Mouse (Mus musculus): ENCODE measurements around the gene Fgd4.

Gene Fgd4

DNA sequence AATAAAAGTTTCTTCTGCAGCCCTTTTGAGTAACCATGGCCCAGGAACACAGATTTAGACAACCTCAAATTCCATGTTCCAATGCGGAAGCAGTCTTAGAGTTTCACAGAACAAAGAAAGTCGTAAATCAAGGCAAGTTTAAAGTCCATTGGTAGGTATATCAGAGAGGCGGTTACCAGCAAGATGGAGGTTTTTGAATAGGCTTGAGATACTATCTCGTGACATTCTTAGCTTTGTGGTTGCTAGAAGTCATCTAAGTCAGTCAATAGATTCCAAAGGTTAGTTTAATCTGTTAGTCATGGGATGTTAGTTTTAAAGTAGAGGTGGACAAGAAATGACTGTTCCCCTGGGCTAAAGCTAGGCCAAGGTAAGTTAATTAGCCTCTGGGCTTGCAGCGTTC lies at the start of gene Fgd4:
TSS of gene Fgd4 (minus strand) at position 89 of the 400 bp plus-strand sequence.
- DNase-seq (ENCODE audit: low read depth) = peak; percentile 18

DNA sequence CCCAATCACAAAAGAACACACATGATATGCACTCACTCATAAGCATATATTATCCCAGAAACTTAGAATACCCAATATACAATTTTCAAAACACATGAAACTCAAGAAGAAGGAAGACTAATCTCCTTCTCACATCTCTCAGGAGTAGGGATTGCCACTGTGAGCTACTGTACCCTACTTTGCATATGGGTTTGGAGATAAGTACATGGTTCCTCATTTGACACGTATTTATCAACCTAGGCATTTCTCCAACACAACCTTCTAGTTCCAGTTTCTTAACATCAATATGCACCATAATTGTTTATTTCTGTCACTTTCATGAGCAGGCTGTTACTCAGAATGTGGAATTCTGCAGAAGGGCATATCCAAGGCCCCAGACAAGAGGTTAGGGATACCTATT lies 44.8 kb upstream of the Fgd4 start:
- DNase-seq (ENCODE audit: low read depth) = no peak

DNA sequence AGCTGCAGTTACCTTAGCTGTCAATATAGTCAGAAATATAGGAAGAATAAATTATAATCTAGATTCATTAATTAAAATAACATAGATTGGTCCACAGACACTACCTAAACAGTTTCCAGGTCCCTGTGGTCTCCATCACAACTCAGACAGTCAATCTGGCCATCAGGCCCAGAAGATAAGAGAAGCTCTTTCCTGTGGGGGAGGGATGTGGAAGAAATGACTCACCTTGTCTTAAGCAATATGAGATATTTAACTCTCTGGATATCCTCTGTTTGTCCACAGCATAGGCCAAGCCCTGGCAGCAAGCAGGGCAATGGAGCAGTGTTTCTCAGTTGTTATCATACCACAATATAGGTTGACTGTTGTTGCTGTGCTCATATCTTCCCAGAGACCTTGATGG lies 33.4 kb upstream of the Fgd4 start:
- peak; percentile 5 for DNase-seq (ENCODE audit: low read depth)

DNA sequence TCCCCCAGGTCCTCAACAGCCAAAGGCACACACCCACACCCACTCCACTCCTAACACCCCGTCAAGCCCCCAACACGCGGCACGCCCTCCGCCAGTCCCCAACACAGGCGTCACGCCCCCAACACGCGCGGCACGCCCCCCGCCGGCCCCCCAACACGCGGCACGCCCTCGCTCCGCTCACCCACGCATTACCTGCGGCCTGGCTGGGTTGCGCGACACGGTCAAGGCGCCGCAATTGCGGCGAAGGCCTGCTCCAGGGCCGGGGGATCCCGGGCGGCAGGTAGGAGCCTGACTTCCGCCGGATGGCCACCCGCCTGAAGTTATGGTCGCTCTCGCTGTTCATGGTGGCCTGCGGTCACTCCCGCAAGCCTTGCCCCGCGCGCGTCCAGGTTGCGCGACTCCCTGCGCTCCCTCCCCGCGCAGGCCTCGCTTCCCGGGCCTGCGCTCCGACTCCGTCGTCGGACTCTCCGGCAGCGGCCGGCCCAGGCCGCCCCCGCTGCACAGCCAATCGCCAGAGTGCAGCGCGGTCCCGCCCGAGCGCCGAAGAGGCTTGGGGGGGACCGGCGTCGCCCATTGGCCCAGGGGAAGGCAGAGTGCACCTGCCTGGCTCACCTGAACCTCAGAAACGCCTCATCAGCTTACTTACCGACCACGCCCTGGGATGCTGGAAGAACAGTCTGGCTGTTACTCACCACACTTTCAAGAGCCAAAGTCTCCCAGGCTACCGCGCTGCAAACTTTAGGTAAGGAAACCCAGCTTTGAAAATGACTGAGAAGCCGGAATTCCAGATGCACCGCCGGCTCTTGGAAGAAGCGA lies 555 bp downstream of the Fgd4 start:
- peak; percentile 47 for DNase-seq (ENCODE audit: low read depth)

DNA sequence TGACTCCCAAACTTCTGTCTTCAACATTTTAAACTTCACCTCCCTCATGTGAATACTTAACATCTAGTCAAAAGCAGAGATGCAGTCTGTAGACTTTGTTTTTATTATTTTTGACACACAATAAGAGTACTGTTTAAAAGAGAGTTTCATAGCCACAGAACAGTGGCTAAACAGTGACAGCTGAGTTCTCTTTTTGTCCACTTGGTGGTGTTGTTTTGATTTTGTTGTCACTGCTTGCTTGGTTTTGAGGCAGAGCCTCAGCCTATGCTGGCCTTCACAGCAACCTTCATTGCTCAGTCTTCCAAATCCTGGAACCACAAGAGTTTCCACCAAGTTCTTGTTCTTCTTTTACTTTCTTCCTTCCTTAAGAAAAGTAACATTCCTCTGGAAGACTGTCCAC lies 3.8 kb downstream of the Fgd4 start:
- peak; percentile 19 for DNase-seq (ENCODE audit: low read depth)

DNA sequence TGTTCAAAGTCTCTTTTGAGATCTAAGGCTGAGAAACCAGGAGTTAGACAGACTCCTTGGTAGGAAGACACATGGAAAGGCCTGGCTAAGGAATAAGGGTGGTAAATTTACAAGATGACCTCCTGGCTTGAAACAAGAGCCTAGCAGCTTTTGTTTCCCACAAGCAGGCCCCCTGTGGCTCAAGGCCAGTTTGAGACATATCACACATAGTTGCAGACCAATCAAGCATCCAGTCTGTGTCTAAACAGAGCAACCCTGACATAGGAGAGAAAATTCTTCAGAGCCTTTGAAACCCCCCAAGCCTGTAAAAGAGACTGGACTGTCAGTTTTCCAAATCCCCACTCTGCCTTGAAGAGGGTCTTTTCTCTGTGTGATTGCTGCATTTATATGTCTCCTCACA lies 7.7 kb downstream of the Fgd4 start:
- no peak for DNase-seq (ENCODE audit: low read depth)

DNA sequence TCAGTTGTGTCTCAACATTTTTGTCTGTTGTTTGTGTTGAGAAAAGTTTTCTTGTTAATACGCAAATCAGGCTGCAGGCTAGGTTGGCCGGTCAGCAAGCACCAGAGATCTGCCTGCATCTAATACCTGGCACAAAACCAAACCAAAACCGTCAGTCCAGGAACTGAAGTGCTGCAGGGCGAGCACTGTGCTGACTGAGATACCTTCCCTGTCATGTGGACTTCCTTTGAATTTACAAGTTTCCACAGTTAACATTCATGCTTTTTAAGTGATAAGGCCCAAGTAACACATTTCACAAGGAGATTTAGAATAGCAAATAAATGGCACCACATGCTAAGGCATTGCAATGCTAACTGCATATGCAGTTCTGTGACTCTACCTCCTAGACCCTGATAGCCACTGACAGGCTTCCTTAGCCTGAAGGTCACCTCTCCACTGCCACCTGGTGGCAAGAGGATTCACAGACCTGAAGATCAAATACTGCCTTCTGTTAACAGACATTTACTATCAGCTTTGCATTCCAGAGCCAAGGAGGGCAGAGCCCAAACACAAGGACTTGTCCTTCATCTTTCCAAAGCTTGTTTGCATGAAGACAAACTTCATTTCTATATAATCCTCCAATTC lies 15.8 kb downstream of the Fgd4 start:
- peak; percentile 91 for DNase-seq (ENCODE audit: low read depth)

DNA sequence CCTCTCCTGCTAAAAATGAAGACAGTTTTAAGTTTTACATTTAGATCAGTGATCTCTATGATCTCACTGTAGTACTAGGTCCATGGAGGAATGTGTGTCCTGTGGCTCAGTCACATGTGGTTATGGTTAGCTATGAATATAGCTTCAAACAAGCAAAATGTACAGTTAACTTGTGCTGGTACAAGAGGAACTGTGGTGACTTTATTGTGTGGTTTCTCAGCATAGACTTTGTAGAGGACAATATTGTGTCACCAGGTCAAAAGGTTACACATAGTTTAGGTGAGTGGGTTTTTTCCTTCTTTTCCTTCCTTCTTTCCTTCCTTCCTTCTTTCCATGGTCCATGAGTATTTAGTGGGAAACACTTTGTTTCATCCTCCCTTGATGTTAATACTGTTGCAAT lies 23.8 kb downstream of the Fgd4 start:
- no peak for DNase-seq (ENCODE audit: low read depth)

DNA sequence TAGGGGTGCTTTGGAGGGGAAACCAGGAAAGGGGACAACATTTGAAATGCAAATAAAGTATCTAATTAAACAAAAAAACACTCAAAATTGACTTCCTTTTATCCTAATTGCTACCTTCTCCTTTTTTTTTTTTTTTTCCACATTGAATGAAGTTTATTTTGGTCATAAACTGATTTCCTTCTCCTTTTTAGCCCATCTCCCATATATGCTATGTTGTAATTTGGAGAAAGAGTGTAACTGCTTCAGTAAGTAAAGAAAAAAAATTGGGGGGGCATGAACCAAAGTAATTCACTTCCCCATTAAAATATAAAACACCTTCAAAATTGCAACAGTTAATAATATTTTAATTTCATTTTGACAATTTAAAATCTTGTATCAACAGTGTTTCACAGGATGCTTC lies 25.8 kb downstream of the Fgd4 start:
- DNase-seq (ENCODE audit: low read depth) = no peak

DNA sequence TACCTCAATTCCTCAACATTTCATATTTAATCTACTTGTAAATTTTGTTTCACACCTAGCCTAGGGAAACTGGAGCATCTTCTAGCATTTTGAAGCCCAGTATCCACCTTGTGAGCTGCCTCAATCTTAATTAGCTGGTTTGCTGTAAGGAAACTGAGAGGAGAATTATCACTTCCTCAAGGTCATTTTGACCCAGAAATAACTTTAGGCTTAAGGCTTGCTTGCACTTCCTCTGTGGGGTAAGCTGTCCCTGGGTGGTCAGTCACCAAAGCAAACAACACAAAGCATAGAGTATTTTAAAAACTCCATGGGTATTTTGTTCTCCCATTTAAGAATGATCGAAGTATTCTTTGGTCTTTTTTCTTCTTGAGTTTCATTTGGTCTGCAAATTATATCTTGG lies 27.2 kb downstream of the Fgd4 start:
- DNase-seq (ENCODE audit: low read depth) = no peak

DNA sequence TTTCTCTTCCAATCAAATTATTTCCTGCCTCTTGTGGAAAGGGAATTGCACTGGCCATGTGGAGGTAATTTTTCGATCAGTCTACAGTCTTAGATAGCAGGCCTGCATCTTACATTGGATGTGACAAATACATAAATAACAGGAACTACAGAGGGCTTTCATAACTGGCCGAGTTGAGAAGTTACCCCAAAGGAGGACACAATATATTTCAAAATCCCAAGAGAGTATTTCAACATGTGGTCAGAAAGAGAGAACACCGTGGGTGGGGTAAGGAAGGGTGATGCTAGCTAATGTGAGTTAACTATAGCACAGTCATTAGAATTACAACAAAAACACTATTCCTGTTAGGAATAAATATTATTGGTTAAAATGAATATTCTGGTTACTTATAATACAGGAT lies 29.0 kb downstream of the Fgd4 start:
- no peak for DNase-seq (ENCODE audit: low read depth)

DNA sequence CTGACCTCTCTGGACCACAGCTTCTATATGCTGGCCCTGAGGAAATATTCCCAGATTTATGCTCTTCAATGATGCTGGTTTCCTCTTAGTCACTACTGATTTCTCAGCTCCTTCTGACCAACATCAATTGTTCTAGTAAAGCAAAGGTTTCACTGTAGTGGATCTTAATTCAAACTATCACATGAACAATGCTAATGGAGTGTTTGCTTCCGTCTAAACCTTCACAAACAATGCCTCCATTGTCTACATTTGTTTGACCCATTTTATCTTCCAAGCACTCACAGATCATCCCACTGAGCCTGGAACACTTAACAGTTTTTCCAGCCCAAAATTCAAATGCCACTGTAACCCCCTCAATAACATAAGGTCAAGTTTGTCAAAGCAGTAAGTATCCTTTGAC lies 33.6 kb downstream of the Fgd4 start:
- no peak for DNase-seq (ENCODE audit: low read depth)

DNA sequence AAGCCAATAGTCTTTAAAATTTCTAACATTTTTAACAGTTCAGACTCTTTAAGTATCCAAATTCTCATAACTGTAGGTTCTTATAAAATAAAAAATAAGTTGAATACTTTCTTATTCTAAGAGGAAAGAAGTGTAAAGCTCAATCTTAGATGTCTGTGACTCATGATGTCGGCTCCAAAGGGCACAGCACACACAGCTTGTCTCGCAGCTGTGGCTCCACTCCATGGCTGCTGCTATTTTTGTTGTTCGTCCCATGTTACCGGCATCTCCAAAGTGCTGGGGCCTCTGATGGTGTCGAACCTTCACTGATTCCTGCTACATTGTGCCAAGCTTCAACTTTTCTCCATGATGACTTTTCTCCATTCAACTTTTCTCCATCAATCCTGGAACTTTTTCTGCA lies 34.1 kb downstream of the Fgd4 start:
- DNase-seq (ENCODE audit: low read depth) = peak; percentile 17

DNA sequence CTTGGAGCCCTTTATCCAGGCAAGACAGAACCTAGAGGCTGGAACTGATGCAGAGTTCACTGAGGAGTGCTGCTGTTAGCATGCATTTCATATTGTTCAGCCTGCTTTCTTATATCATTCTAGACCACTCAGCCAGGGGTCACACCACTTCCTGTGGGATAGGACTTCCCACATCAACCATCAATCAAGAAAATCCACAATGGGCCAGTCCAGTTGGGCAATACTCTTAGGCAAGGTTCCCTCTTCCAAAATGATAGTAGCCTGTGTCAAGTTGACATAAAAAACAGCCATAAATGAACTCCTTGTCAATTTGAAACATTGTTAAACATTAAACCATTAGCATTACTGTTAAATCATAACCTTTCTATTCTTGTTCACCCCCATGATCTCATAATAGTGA lies 34.6 kb downstream of the Fgd4 start:
- peak; percentile 9 for DNase-seq (ENCODE audit: low read depth)

DNA sequence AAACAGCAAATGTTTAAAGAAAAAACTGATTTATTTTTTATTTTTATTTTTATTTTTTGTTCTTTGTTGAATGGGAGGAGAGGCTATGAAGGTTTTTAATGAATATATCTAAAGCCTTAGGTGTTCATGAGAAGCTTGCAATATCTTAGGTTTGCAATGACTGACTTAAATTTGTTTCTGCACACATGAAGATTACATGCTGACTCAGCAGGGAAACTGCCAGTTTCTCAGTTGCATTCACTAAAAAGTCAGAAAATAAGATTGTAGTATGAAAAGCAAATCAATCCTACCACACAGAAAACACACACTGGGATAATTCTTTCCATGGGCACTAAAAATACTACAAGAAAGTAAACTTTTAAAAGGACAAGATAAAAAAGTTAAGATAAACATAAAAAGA lies 39.6 kb downstream of the Fgd4 start:
- DNase-seq (ENCODE audit: low read depth) = peak; percentile 11

DNA sequence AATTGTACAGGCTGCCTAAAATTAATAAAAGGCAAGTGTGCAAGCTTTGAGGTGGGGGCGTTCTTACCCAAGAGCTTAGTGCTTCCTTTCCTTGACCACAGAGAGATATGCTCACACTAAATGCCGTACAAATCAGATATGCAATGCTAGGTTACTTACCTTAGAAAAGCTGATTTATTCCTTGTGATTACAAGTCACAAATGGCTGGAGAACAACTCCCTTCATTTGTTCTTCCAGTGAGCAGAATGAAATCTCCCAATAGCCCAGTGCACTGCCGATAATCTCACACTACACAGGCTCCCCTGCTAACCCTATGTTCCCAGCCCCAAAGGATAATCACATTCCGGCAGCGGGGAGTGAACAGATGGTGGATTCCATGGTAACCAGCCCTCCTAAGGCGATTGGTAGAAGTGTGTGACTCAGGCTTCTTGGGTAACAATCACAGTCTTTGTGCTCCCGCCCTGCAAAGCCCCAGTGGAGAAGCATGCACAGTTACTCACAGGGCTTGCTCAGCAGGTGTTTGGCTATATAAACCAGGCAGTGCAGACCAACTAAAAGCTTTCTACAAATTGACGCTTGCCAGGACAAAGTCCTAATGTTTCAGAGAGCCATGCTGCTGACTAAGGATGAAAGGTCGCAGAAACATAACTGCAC lies 40.3 kb downstream of the Fgd4 start:
- peak; percentile 89 for DNase-seq (ENCODE audit: low read depth)

DNA sequence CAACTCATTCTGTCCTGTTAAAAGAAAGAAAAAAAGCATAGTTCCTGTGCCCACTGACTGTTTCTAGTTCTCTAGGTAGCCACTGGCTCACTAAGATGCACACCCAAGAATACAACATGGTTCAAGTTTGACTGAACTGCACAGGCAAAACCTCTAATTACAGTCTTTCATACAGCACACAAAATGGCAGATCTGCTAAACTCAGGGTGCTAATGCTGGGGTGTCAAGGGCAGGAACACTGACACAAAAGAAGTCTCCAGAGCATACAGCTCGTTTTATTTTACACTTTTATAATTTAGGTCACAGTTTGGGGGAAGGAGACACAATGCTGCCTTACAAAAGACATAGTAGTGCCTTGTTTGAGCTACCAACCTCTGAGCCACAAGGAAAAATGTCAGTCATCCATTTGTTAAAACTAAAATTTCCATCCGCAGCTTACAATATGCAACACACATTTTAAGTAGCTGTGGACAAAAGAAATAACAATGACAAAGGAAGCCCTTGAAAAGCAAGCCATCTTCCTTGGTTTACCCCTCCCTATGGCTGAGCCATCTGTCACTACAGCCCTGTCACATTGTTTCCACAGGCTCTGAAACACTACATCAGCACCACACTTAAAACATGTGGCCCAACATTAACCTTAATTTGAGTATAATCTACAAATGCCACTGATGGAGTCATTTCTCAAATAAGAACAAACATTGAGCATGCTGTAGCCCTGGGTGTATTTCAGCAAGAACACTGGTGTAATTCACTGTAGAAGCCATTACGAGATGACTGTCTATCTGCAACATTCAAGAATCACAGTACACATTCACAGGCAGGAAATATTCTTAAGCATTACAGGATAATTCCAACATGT lies 41.1 kb downstream of the Fgd4 start:
- no peak for DNase-seq (ENCODE audit: low read depth)

DNA sequence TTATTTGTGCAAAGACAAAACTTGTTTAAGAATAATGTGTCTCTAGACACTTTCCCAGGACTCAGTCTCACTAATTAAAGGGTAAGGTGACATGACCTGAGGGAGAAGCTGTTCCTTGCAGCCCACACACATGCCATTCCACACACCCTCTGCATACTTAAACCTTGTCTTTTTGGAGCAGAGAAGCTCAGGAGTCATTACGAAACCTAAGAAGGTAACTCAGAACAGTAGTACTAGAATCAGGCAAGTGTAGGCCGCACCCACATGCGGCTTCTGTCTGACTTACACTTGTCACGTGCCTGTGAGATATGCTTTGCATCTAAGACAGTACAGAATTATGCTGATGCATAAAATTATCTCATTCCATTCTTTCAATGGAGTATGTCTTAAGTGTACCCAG lies 42.6 kb downstream of the Fgd4 start:
- no peak for DNase-seq (ENCODE audit: low read depth)

DNA sequence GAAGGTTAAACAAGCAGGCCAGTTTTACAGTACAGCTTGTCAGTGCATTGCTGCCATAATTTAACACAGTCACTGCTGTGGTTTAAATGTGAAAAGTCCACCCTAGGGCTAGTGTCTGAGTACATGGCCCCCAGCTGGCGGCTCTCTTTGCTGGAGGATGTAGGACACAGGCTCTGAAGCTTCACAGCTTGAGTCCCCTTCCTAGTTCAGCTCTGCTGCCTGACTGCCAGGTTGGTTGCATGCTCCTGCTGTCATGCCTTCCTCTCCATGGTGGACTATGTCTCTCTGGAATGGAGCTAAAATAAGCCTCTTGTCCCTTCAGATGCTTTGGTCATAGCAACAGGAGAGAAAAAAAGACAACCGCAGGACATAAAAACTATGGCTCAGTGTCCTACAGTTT lies 46.3 kb downstream of the Fgd4 start:
- DNase-seq (ENCODE audit: low read depth) = no peak

DNA sequence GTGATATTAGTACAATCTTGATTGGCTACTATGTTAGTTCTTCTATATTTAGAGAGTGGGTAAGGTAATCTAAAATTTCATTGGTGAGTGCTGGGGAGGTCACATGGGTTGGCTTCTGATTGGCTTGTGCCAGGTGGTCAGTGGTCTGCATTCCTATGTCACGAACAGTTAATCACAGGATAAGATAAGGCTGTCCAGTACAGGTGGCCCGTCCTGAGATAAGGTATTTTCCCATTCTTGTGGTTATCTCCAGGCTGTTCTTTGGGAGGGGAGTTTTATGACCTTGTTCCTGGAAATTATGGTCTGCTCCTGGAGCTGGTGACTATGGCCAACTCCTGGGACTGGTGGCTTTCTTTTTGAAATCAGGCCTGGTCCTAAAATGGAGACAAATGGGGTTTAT lies 48.2 kb downstream of the Fgd4 start:
- no peak for DNase-seq (ENCODE audit: low read depth)

DNA sequence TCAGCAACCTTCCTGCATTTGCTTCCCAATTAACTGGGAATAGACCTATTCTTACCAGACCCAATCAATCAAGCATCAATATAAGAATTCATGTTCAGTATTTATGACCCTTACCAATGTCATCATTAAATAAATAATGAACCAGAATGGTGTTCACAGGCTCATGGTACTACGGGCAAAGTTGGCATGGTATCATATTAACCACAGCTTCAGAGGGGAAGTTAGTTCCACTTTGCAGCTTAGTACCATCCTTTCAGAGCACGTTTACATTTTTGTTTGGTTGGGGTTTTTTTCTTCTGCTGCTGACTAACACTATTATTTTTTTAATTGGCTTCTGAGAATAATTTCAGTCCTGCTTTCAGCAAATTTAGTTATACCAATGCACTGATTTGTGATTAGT lies 51.2 kb downstream of the Fgd4 start:
- no peak for DNase-seq (ENCODE audit: low read depth)

DNA sequence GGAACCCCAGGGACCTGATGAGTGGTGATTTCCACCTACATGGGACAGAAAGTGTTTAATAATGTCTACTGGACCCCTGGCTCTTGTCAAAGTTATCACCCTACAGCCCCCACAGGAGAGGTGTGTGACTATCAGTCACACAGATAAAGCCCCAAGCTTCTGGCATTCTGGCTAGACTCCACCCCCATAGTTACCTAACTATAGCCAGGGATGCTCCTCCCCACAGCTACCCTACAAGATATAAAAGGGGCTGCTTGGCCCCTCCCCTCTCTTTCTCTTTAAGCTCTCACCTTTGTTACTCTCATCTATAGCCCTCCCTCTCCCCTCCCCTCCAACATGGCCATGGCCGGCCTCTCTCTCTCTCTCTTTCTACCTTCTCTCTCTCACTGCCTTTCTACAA lies 53.7 kb downstream of the Fgd4 start:
- no peak for DNase-seq (ENCODE audit: low read depth)

Data from NIH3T3 (cell line).